Mouse (Mus musculus) liver, embryonic 14.5 days (tissue): ENCODE measurements around the gene Smc5. TPM values are rescaled to one million over a fixed set of nuclear protein-coding genes. Genes with fewer than 3 reads are reported as not detected.

Experiments used
- ATAC-seq: fragments of 200-750 bp; cut with Nextera tagmentation; 2 replicates; pipeline ENCODE4 v1.8.0; 2017; ENCODE audit warnings: moderate number of reproducible peaks, mild to moderate bottlenecking, moderate library complexity; ENCODE audit not compliant: insufficient read depth
- DNase-seq, 3 experiments: peaks; one replicate each; pipeline ENCODE4 v3.0.0-alpha.2; 2012 to 2013; ENCODE audit warnings: low read depth in 3 of 3, low spot score in 3 of 3
- H3K27ac ChIP-seq: fragments of 300-500 bp; sonication (generic); 2 replicates; pipeline ENCODE4 v1.5.1; 2014; ENCODE audit warnings: moderate library complexity, mild to moderate bottlenecking, control low read depth, inconsistent platforms
- H3K27me3 ChIP-seq: fragments of 300-500 bp; sonication (generic); 2 replicates; pipeline ENCODE4 v1.6.1; 2014; ENCODE audit warnings: mild to moderate bottlenecking, low read length, moderate library complexity; ENCODE audit not compliant: control insufficient read depth, insufficient read depth
- H3K36me3 ChIP-seq: fragments of 300-500 bp; sonication (generic); replicated peaks from 2 replicates; pipeline ENCODE4 v1.6.1; 2014; ENCODE audit warnings: low read depth; ENCODE audit not compliant: control insufficient read depth, insufficient read depth
- H3K4me1 ChIP-seq, 2 experiments: fragments of 200-500 bp in 1 of 2; fragments of 300-500 bp in 1 of 2; sonication (generic) in 1 of 2; replicated peaks; 2 replicates each; pipeline ENCODE4 v1.6.1; 2012 to 2014; ENCODE audit warnings: antibody characterized with exemption in 1 of 2, inconsistent platforms in 1 of 2, low read length in 1 of 2; ENCODE audit not compliant: control insufficient read depth in 2 of 2, insufficient read depth in 2 of 2
- H3K4me2 ChIP-seq: fragments of 300-500 bp; sonication (generic); 2 replicates; pipeline ENCODE4 v1.6.1; 2014; ENCODE audit warnings: low read depth, mild to moderate bottlenecking, control low read depth, moderate library complexity
- H3K4me3 ChIP-seq, 2 experiments: fragments of 200-500 bp in 1 of 2; fragments of 300-500 bp in 1 of 2; sonication (generic) in 1 of 2; 2 replicates each; pipeline ENCODE4 v1.5.1; 2012 to 2014; ENCODE audit warnings: low read depth in 2 of 2, low read length in 2 of 2, mild to moderate bottlenecking in 2 of 2, control low read depth in 1 of 2, inconsistent platforms in 1 of 2, moderate library complexity in 1 of 2; ENCODE audit not compliant: insufficient read depth in 1 of 2
- H3K9ac ChIP-seq: fragments of 300-500 bp; sonication (generic); replicated peaks from 2 replicates; pipeline ENCODE4 v1.6.1; 2014; ENCODE audit warnings: mild to moderate bottlenecking, control low read depth, moderate library complexity
- H3K9me3 ChIP-seq: fragments of 300-500 bp; sonication (generic); 2 replicates; pipeline ENCODE4 v1.6.1; 2016; ENCODE audit warnings: low read length, mixed read lengths; ENCODE audit not compliant: control insufficient read depth
- CTCF ChIP-seq: IDR thresholded peaks from 2 replicates; pipeline ENCODE4 v1.5.1; 2016; ENCODE audit warnings: antibody characterized with exemption, low read depth, control low read depth
- EP300 ChIP-seq: IDR thresholded peaks from 2 replicates; pipeline ENCODE4 v1.6.1; 2016; ENCODE audit warnings: antibody characterized with exemption, low read depth
- WGBS: fragments of 180-500 bp; shearing (Covaris S2); extraction: QIAGEN DNeasy Blood & Tissue Kit; methylation state at CpG from one replicate; pipeline ENCODE4 v1.1.7; 2014; ENCODE audit not compliant: insufficient replicate concordance; 5-methylcytosine and 5-hydroxymethylcytosine counted together
- polyA plus RNA-seq, 2 experiments: library from polyadenylated mRNA; depleted of rRNA in 1 of 2; stranded (reverse) in 1 of 2; unstranded in 1 of 2; fragments of >200 nt; fragmentation: Nextera tagmentation in 1 of 2; extraction: Ambion mirVana in 1 of 2; gene quantifications; 2 replicates each; pipeline versions ENCODE4 v1.2.1 to v1.2.3; 2012 to 2014

Smc5 gene
- polyA plus RNA-seq, 2 experiments: 12.2 to 13.2 TPM

- no peak overlapping the region for H3K4me3 ChIP-seq
- DNase-seq (no peak), ATAC-seq (no peak)
- TF ChIP-seq EP300: no peak
- no peak for TF ChIP-seq CTCF
- peaks cover 0 to 7% of the 10 kb centered on the region in 2 experiments; a peak in 2 of 4 replicates for H3K4me1 ChIP-seq
- H3K36me3 ChIP-seq: no peaks in the 10 kb centered on the region
- no peaks in the 10 kb centered on the region for H3K9me3 ChIP-seq
- H3K4me2 ChIP-seq: no peak overlapping the region
- H3K27ac ChIP-seq: no peak overlapping the region
- no peak overlapping the region for H3K9ac ChIP-seq
- 77% methylated on average over 16 of the region's 16 CpGs for WGBS
- H3K27me3 ChIP-seq: no peaks in the 10 kb centered on the region
These were observed 109.0 kb downstream of the Smc5 start for GRCm38 (mm10) chr19:23164651-23165240.

GRCm38 (mm10) chr19:23163361-23163760 lies 110.3 kb downstream of the Smc5 start:
- Histone ChIP-seq H3K27me3 (no peaks in the 10 kb centered on the region), H3K4me3 (no peak overlapping the region), H3K4me2 (no peak overlapping the region), H3K9ac (no peak overlapping the region), H3K9me3 (no peaks in the 10 kb centered on the region), H3K36me3 (no peaks in the 10 kb centered on the region), H3K4me1 (no peaks in the 10 kb centered on the region), H3K27ac (no peak overlapping the region)
- WGBS: 56% methylated on average over 3 of the region's 3 CpGs
- TF ChIP-seq CTCF (no peak), EP300 (no peak)
- ATAC-seq (no peak), DNase-seq (no peak)

- Histone ChIP-seq H3K4me3 (no peak overlapping the region), H3K27ac (no peak overlapping the region), H3K27me3 (no peaks in the 10 kb centered on the region), H3K4me2 (no peak overlapping the region), H3K36me3 (no peaks in the 10 kb centered on the region), H3K9ac (no peak overlapping the region), H3K9me3 (no peaks in the 10 kb centered on the region), H3K4me1 (no peaks in the 10 kb centered on the region)
- TF ChIP-seq EP300: no peak
- no peak for TF ChIP-seq CTCF
- no peak for ATAC-seq
- 77% methylated on average over 6 of the region's 6 CpGs for WGBS
- DNase-seq: no peak
These were observed 110.8 kb downstream of the Smc5 start for GRCm38 (mm10) chr19:23162877-23163276.

- Histone ChIP-seq H3K9ac (no peak overlapping the region), H3K4me1 (no peaks in the 10 kb centered on the region), H3K9me3 (no peaks in the 10 kb centered on the region), H3K36me3 (no peaks in the 10 kb centered on the region), H3K4me2 (no peak overlapping the region), H3K27me3 (no peaks in the 10 kb centered on the region), H3K4me3 (no peak overlapping the region), H3K27ac (no peak overlapping the region)
- TF ChIP-seq EP300: no peak
- TF ChIP-seq CTCF: no peak
- WGBS: 50% methylated on average over 8 of the region's 8 CpGs
- ATAC-seq: no peak
- DNase-seq: no peak
These were observed 111.3 kb downstream of the Smc5 start for GRCm38 (mm10) chr19:23162387-23162809.

- DNase-seq: no peak
- TF ChIP-seq EP300 (no peak), CTCF (no peak)
- no peak overlapping the region for H3K4me3 ChIP-seq
- no peak overlapping the region for H3K27ac ChIP-seq
- H3K4me2 ChIP-seq: no peak overlapping the region
- no peaks in the 10 kb centered on the region for H3K9me3 ChIP-seq
- H3K36me3 ChIP-seq: no peaks in the 10 kb centered on the region
- no peak for ATAC-seq
- WGBS: 78% methylated on average over 10 of the region's 10 CpGs
- no peak overlapping the region for H3K9ac ChIP-seq
- no peaks in the 10 kb centered on the region for H3K4me1 ChIP-seq
- no peaks in the 10 kb centered on the region for H3K27me3 ChIP-seq
These were observed 113.8 kb downstream of the Smc5 start for GRCm38 (mm10) chr19:23159780-23160395.

Other genes starting within 250 kb of the Smc5 start
- gene Klf9, start 132.7 kb downstream of the Smc5 start, polyA plus RNA-seq (2012; rRNA removed): 0.43 and 0.86 TPM in 2 replicates
- gene Klf9, start 132.7 kb downstream of the Smc5 start, polyA plus RNA-seq (2014; fragmentation: Nextera tagmentation; extraction: Ambion mirVana): 0.74 and 1.0 TPM in 2 replicates
- 0.13 and 0.17 TPM in 2 replicates for gene Mamdc2, start 174.5 kb upstream of the Smc5 start, polyA plus RNA-seq (2012; rRNA removed)
- gene Mamdc2, start 174.5 kb upstream of the Smc5 start, polyA plus RNA-seq (2014; fragmentation: Nextera tagmentation; extraction: Ambion mirVana): 0.24 TPM in 2 replicates